Mouse (Mus musculus) urinary bladder, postnatal 14 days (tissue): Measurements from ENCODE around the gene Prpsap1.

Source experiments
- DNase-seq: peaks from one replicate; pipeline ENCODE4 v3.0.0; 2021; ENCODE audit warnings: low spot score

The Prpsap1 gene

GRCm38 (mm10) chr11:116493795-116494252 is at the start of gene Prpsap1:
TSS of gene Prpsap1 (minus strand) at chr11:116494202.
- DNase-seq, result peak; percentile 50

GRCm38 (mm10) chr11:116543110-116543509 is 49.1 kb upstream of the Prpsap1 start:
- DNase-seq, result peak; percentile 62

- DNase-seq, result no peak
Observed at GRCm38 (mm10) chr11:116541183-116541582, 47.2 kb upstream of the Prpsap1 start.

- peak; percentile 70 for DNase-seq
Observed at GRCm38 (mm10) chr11:116538142-116538735, 44.2 kb upstream of the Prpsap1 start.

- DNase-seq, result no peak
Observed at GRCm38 (mm10) chr11:116537388-116537787, 43.4 kb upstream of the Prpsap1 start.

GRCm38 (mm10) chr11:116536685-116537084 is 42.7 kb upstream of the Prpsap1 start:
- DNase-seq, result no peak

- peak; percentile 80 for DNase-seq
Observed at GRCm38 (mm10) chr11:116534154-116534865, 40.3 kb upstream of the Prpsap1 start.

GRCm38 (mm10) chr11:116533341-116534153 is 39.5 kb upstream of the Prpsap1 start:
- DNase-seq, result peak; percentile 52

GRCm38 (mm10) chr11:116532810-116533338 is 38.9 kb upstream of the Prpsap1 start:
- DNase-seq, result peak; percentile 87

- DNase-seq, result peak; percentile 69
Observed at GRCm38 (mm10) chr11:116532262-116532809, 38.3 kb upstream of the Prpsap1 start.

GRCm38 (mm10) chr11:116531371-116532191 is 37.6 kb upstream of the Prpsap1 start:
- DNase-seq, result peak; percentile 53

- DNase-seq, result no peak
Observed at GRCm38 (mm10) chr11:116530187-116531147, 36.5 kb upstream of the Prpsap1 start, which contains the start of gene Sphk1. TSS of gene Sphk1 (plus strand) at chr11:116530925.

GRCm38 (mm10) chr11:116528636-116529320 is 34.8 kb upstream of the Prpsap1 start:
- no peak for DNase-seq

GRCm38 (mm10) chr11:116523699-116524189 is 29.7 kb upstream of the Prpsap1 start:
- DNase-seq, result no peak

- DNase-seq, result no peak
Observed at GRCm38 (mm10) chr11:116522886-116523698, 29.1 kb upstream of the Prpsap1 start.

GRCm38 (mm10) chr11:116522046-116522445 is 28.0 kb upstream of the Prpsap1 start:
- DNase-seq, result peak; percentile 52

- DNase-seq, result peak; percentile 38
Observed at GRCm38 (mm10) chr11:116521143-116521542, 27.1 kb upstream of the Prpsap1 start.

- peak; percentile 49 for DNase-seq
Observed at GRCm38 (mm10) chr11:116518482-116518881, 24.5 kb upstream of the Prpsap1 start.
